ENCODE assay signal across 17 mouse cellular contexts in the genomic region with DNA sequence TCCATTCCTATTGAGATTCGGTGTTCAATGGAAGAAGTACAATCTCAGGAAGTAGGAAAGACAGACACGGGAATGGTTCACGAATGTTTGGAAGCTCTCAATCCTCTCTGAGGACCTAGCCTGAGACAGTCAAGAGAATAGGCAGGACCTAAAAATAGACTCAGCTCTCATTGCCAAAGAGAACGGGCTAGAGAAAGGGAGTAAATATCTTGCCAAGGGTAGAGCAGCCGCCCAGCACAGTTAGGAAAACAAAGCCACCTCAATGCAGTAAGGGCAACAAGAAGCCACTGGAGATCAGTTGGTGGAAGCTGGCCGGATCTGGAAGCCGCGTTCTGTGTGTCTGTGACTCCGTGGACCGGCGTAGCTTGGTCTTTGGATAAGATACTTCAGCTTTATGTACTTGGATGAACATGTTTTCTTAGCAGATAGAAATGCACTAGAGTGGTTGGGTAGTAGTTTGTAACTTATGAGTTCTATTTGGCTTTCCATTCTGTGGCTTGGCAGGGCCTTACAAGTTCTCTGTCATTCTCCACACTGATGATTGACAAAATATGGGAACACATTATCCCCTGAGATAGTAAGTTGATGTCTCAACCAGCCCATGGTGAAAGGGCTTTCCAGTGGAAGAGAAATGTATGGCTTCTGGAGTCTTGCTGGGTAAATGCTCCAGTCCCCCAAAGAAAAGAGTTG. TPM values are rescaled to one million over a fixed set of nuclear protein-coding genes. Genes with fewer than 3 reads are reported as not detected.
DNase-seq lines count a peak whose midpoint lies in the region; ATAC-seq lines count a peak whose summit lies in the region.
"Had no signal": no experiment of that assay in that cellular context is flagged by ENCODE, and none has a peak within 500 bp of the region (broad histone marks: within the 10 kb centered on the region; RNA-seq: fewer than 3 reads in every experiment).

No protein-coding gene starts in this region.

- H3K9me3 ChIP-seq in limb, embryonic 12.5 days, result no peaks in the 10 kb centered on the region
- H3K9me3 ChIP-seq: embryonic facial prominence, embryonic 12.5 days; G1E; liver, embryonic 12.5 days had no signal

- no peak for DNase-seq in cerebellum, adult 8-10 months
- peak; percentile 16 to 31 for DNase-seq in heart, adult 9 months (ENCODE audit: low spot score in 2 of 2)
- DNase-seq in heart, adult 11 months, result no peak
- DNase-seq in frontal cortex, postnatal 14 days (ENCODE audit: low spot score in 2 of 2), result no peak
- DNase-seq: B cell, adult 2 months; retina, postnatal 1 day had no signal

- no peak overlapping the region for H3K4me2 ChIP-seq in limb, embryonic 12.5 days
- H3K4me2 ChIP-seq: embryonic facial prominence, embryonic 12.5 days; liver, embryonic 12.5 days had no signal

- ATAC-seq in cerebellum, adult (ENCODE audit: insufficient number of reproducible peaks, low FRiP score, low TSS enrichment), result peak; percentile 62; the same call in 1 of the 2 replicates
- ATAC-seq in limb, embryonic 12.5 days (ENCODE audit: insufficient number of reproducible peaks, insufficient read depth, low FRiP score, low TSS enrichment, low read depth), result no peak
- no peak for ATAC-seq in frontal cortex, adult (ENCODE audit: low TSS enrichment)
- ATAC-seq: activated CD4-positive, CD25-positive, alpha-beta regulatory T cell, adult 4 months; forebrain, embryonic 14.5 days; intestine, embryonic 16.5 days; liver, embryonic 12.5 days had no signal

- H3K4me1 ChIP-seq in brown adipose tissue, adult 24 weeks (ENCODE audit: control insufficient read depth, insufficient read depth, insufficient read length, low read length), result no peaks in the 10 kb centered on the region
- H3K4me1 ChIP-seq in limb, embryonic 12.5 days (replicated peaks), result peaks cover 24% of the 10 kb centered on the region
- H3K4me1 ChIP-seq: embryonic facial prominence, embryonic 12.5 days; liver, embryonic 12.5 days had no signal

- no peaks in the 10 kb centered on the region for H3K27me3 ChIP-seq in limb, embryonic 12.5 days
- H3K27me3 ChIP-seq: embryonic facial prominence, embryonic 12.5 days; liver, embryonic 12.5 days had no signal

- 73% methylated on average over 11 of the region's 11 CpGs for WGBS in limb, embryonic 12.5 days

- H3K27ac ChIP-seq in brown adipose tissue, adult 24 weeks (replicated peaks; ENCODE audit: low read depth, low read length), result peak overlapping the region; percentile 59; the same call in 1 of the 2 replicates
- peak overlapping the region; percentile 68 for H3K27ac ChIP-seq in limb, embryonic 12.5 days
- H3K27ac ChIP-seq: embryonic facial prominence, embryonic 12.5 days; left cerebral cortex, adult 2 months; liver, embryonic 12.5 days had no signal

- H3K4me3 ChIP-seq in brown adipose tissue, adult 24 weeks (ENCODE audit: insufficient read depth, low read depth, low read length), result no peak overlapping the region
- no peak overlapping the region for H3K4me3 ChIP-seq in limb, embryonic 12.5 days (replicated peaks)
- H3K4me3 ChIP-seq: embryonic facial prominence, embryonic 12.5 days; left cerebral cortex, adult 2 months; liver, embryonic 12.5 days had no signal

- no peak overlapping the region for H3K9ac ChIP-seq in limb, embryonic 12.5 days (replicated peaks)
- H3K9ac ChIP-seq: embryonic facial prominence, embryonic 12.5 days; liver, embryonic 12.5 days had no signal

- H3K36me3 ChIP-seq in limb, embryonic 12.5 days, result no peaks in the 10 kb centered on the region
- H3K36me3 ChIP-seq: embryonic facial prominence, embryonic 12.5 days; G1E; liver, embryonic 12.5 days had no signal

RNA-seq across cellular contexts. Expression of gene Eya4, which starts 44.1 kb away (rescaled TPM):
- 0.29 and 0.63 TPM in 2 replicates for polyA plus RNA-seq in brown adipose tissue, adult 24 weeks (2012; ENCODE audit: insufficient read depth, insufficient read length, missing spikeins)
- 10.7 and 11.4 TPM in 2 replicates for polyA plus RNA-seq in limb, embryonic 12.5 days (2016; fragmentation: Nextera tagmentation; extraction: Ambion mirVana)
- polyA plus RNA-seq: G1E had no signal

Comparison
In these comparisons a context has a peak if more than half of its experiments do, and no peak if none do; other contexts are left out.
1. DNase-seq: peak in heart, adult 9 months (2 of 2); none in cerebellum, adult 8-10 months (single experiment), heart, adult 11 months (single experiment) and frontal cortex, postnatal 14 days (0 of 2).